Mouse (Mus musculus) olfactory bulb, adult 2 months (tissue): ENCODE data around the gene Gm45713.

Experiments used
- CTCF ChIP-seq: fragments of 200-500 bp; IDR thresholded peaks from 2 replicates; pipeline ENCODE4 v1.5.1; 2012; ENCODE audit warnings: low read depth, mild to moderate bottlenecking, low read length, moderate library complexity; ENCODE audit not compliant: insufficient read depth
- POLR2A ChIP-seq: fragments of 200-500 bp; IDR thresholded peaks from 2 replicates; pipeline ENCODE4 v1.6.1; 2012; ENCODE audit warnings: mild to moderate bottlenecking, low read depth, low read length, moderate library complexity; ENCODE audit not compliant: insufficient read depth

DNA sequence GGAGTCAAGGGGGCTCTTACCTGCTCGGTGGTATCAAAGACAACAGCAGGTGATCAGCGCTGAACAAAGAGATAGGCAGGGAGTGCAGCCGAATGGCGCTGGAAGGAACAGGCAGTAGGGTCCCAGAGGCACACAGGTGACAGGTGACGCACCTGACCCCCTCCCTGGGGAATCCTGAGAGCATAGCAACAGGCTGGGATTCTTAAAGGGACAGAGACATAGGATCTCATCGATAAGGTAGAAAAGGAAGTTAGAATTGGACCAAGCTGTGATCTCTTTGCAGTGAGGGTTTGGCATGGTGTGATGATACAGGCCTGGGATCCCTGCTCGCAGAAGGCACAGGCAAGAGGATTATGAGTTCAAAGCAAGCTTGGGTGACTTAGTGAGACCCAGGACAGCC lies 43.4 kb upstream of the Gm45713 start, which contains the start of gene Gfy:
- TF ChIP-seq CTCF (no peak), POLR2A (no peak)
